Mouse (Mus musculus) liver, adult 2 months (tissue): Measurements from ENCODE around the gene Tada2b. TPM values are rescaled to one million over a fixed set of nuclear protein-coding genes. Genes with fewer than 3 reads are reported as not detected.
A peak's percentile ranks its signal among the peaks of the same experiment; 100 is the strongest.

ENCODE experiments used
- DNase-seq: peaks from one replicate; pipeline ENCODE4 v3.0.0-alpha.2; 2011; ENCODE audit warnings: low read depth, low spot score; ENCODE audit errors: extremely low read depth
- H3K27ac ChIP-seq: fragments of 200-500 bp; replicated peaks from 2 replicates; pipeline ENCODE4 v1.5.1; 2012; ENCODE audit warnings: low read depth, mild to moderate bottlenecking, control low read depth, inconsistent platforms, low read length; ENCODE audit not compliant: insufficient read depth
- H3K27me3 ChIP-seq: fragments of 200-500 bp; 2 replicates; pipeline ENCODE4 v1.6.1; 2012; ENCODE audit warnings: mild to moderate bottlenecking, moderate library complexity, low read length, inconsistent platforms; ENCODE audit not compliant: control insufficient read depth, insufficient read depth
- H3K36me3 ChIP-seq: fragments of 200-500 bp; 2 replicates; pipeline ENCODE4 v1.6.1; 2012; ENCODE audit warnings: low read length, inconsistent platforms; ENCODE audit not compliant: control insufficient read depth, insufficient read depth
- H3K4me1 ChIP-seq: fragments of 200-500 bp; 2 replicates; pipeline ENCODE4 v1.6.1; 2011; ENCODE audit warnings: low read length; ENCODE audit not compliant: control insufficient read depth, insufficient read depth
- H3K4me3 ChIP-seq: fragments of 200-500 bp; 2 replicates; pipeline ENCODE4 v1.5.1; 2011; ENCODE audit warnings: low read depth, mild to moderate bottlenecking, control low read depth, low read length, moderate library complexity; ENCODE audit not compliant: insufficient read depth
- H3K79me2 ChIP-seq: fragments of 200-500 bp; 2 replicates; pipeline ENCODE4 v1.6.1; 2012; ENCODE audit warnings: inconsistent platforms, mild to moderate bottlenecking, low read length, moderate library complexity; ENCODE audit not compliant: control insufficient read depth, insufficient read depth
- H3K9ac ChIP-seq: fragments of 200-500 bp; 2 replicates; pipeline ENCODE4 v1.6.1; 2012; ENCODE audit warnings: low read depth, mild to moderate bottlenecking, control low read depth, inconsistent platforms, low read length
- CTCF ChIP-seq: fragments of 200-500 bp; IDR thresholded peaks from 2 replicates; pipeline ENCODE4 v1.5.1; 2011; ENCODE audit warnings: low read depth, low read length, control low read depth
- POLR2A ChIP-seq: fragments of 200-500 bp; IDR thresholded peaks from 2 replicates; pipeline ENCODE4 v1.6.1; 2011; ENCODE audit warnings: low read length, control low read depth; ENCODE audit not compliant: insufficient read depth; ENCODE audit errors: extremely low read depth
- WGBS: fragments of 180-500 bp; shearing (Covaris S2); methylation state at CpG from one replicate; pipeline ENCODE4 v1.1.7; 2018; 5-methylcytosine and 5-hydroxymethylcytosine counted together
- polyA plus RNA-seq: library from polyadenylated mRNA; depleted of rRNA; stranded (reverse); fragments of >200 nt; gene quantifications from 2 replicates; pipeline ENCODE4 v1.2.3, GENCODE M21; 2012
- total RNA-seq: library from RNA; depleted of rRNA; stranded (reverse); fragments of >200 nt; gene quantifications from 2 replicates; pipeline ENCODE4 v1.2.3, GENCODE M21; 2014

Tada2b gene
- total and polyA plus RNA-seq, 2 experiments, result 5.1 to 14.4 TPM

GRCm38 (mm10) chr5:36493919-36494318, 9.8 kb upstream of the Tada2b start:
- Histone ChIP-seq H3K79me2 (no peaks in the 10 kb centered on the region), H3K27ac (no peak overlapping the region), H3K27me3 (no peaks in the 10 kb centered on the region), H3K4me3 (no peak overlapping the region), H3K4me1 (no peaks in the 10 kb centered on the region), H3K9ac (no peak overlapping the region), H3K36me3 (peaks cover 27% of the 10 kb centered on the region)
- DNase-seq, result no peak
- TF ChIP-seq POLR2A, result no peak
- TF ChIP-seq CTCF, result no peak
- 90% methylated on average over 6 of the region's 6 CpGs for WGBS

GRCm38 (mm10) chr5:36489225-36489624, 5.1 kb upstream of the Tada2b start:
- WGBS, result 60% methylated on average over 2 of the region's 2 CpGs
- Histone ChIP-seq H3K27ac (no peak overlapping the region), H3K4me3 (no peak overlapping the region), H3K36me3 (peaks cover 10% of the 10 kb centered on the region; the same call in 1 of the 2 replicates), H3K4me1 (peaks cover 2% of the 10 kb centered on the region), H3K79me2 (no peaks in the 10 kb centered on the region), H3K9ac (no peak overlapping the region), H3K27me3 (no peaks in the 10 kb centered on the region)
- DNase-seq, result peak; percentile 41
- TF ChIP-seq CTCF (peak; percentile 65), POLR2A (no peak)

GRCm38 (mm10) chr5:36485306-36485705, 1.2 kb upstream of the Tada2b start:
- peaks cover 16% of the 10 kb centered on the region for H3K4me1 ChIP-seq
- H3K27ac ChIP-seq, result no peak overlapping the region
- WGBS, result 41% methylated on average over 19 of the region's 19 CpGs
- TF ChIP-seq CTCF, result no peak
- no peak for TF ChIP-seq POLR2A
- H3K36me3 ChIP-seq, result no peaks in the 10 kb centered on the region
- H3K79me2 ChIP-seq, result peaks cover 30% of the 10 kb centered on the region
- H3K27me3 ChIP-seq, result no peaks in the 10 kb centered on the region
- no peak for DNase-seq
- H3K4me3 ChIP-seq, result no peak overlapping the region
- H3K9ac ChIP-seq, result no peak overlapping the region

GRCm38 (mm10) chr5:36483203-36484101, 633 bp downstream of the Tada2b start:
- 5% methylated on average over 58 of the region's 58 CpGs for WGBS
- H3K36me3 ChIP-seq, result no peaks in the 10 kb centered on the region
- H3K4me3 ChIP-seq, result peak overlapping the region; percentile 82
- H3K79me2 ChIP-seq, result peaks cover 37% of the 10 kb centered on the region
- TF ChIP-seq POLR2A (no peak), CTCF (no peak)
- H3K27ac ChIP-seq, result peak overlapping the region; percentile 64
- peak overlapping the region; percentile 96 for H3K9ac ChIP-seq
- DNase-seq, result peak; percentile 57
- H3K27me3 ChIP-seq, result no peaks in the 10 kb centered on the region
- peaks cover 32% of the 10 kb centered on the region for H3K4me1 ChIP-seq

GRCm38 (mm10) chr5:36481114-36481513, 3.0 kb downstream of the Tada2b start:
- 62% methylated on average over 1 of the region's 1 CpGs for whole genome bisulfite sequencing
- no peak overlapping the region for H3K27ac ChIP-seq
- no peak overlapping the region for H3K9ac ChIP-seq

GRCm38 (mm10) chr5:36480398-36480797, 3.7 kb downstream of the Tada2b start:
- WGBS, result 86% methylated on average over 4 of the region's 4 CpGs
- Histone ChIP-seq H3K36me3 (no peaks in the 10 kb centered on the region), H3K79me2 (peaks cover 37% of the 10 kb centered on the region), H3K27ac (no peak overlapping the region), H3K4me3 (no peak overlapping the region), H3K4me1 (peaks cover 36% of the 10 kb centered on the region), H3K9ac (no peak overlapping the region), H3K27me3 (no peaks in the 10 kb centered on the region)
- no peak for DNase-seq
- TF ChIP-seq CTCF (no peak), POLR2A (no peak)

More at GRCm38 (mm10) chr5:36481114-36481513, 3.0 kb downstream of the Tada2b start:
- DNase-seq, result no peak
- no peaks in the 10 kb centered on the region for H3K36me3 ChIP-seq
- H3K4me1 ChIP-seq, result peaks cover 36% of the 10 kb centered on the region
- TF ChIP-seq CTCF (no peak), POLR2A (no peak)
- peaks cover 37% of the 10 kb centered on the region for H3K79me2 ChIP-seq
- no peak overlapping the region for H3K4me3 ChIP-seq
- no peaks in the 10 kb centered on the region for H3K27me3 ChIP-seq
